Mouse (Mus musculus): ENCODE results near the gene Awat1.

Gene Awat1

DNA sequence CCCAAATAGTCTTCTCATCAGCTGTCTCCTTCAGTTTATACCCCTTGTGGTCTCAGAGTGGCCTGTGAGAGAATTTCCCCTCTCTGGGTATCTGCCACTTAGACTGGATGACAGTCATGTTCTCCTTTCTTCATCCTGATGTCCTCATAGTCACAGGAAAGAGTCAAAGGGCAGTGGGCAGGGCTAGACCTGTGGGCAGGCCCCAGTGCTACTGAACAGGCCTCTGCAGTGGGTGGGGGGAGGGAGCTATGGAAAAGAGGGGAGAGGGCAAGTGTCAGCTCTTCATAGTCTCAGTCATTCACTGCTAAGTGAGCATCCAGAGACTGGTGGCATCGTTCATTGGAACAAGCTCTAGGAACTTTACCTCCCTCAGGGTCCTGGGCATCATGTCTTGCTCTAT is at the start of gene Awat1:
Gene Awat1 (plus strand): TSS at position 301 of the 400 bp plus-strand sequence.
- DNase-seq: no peak

DNA sequence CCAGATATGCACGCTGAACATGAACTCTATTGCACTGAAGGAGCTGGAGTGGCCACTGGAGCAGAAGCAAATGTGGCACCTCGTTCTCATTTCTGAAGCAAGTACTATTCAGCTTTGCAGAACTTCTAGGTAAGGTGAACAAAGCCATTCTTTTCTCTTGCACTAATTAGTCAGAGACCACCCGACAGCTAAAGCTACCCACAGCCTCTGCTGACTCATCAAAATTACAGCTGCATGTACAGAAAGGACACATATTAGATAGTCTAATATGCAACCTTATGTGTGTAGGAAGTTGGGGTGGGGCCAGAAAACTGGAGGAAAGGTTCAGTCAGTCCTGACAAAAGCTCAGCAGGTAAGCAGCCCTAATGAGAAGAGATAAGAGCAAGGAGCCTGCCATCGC is 47.6 kb upstream of the Awat1 start, which contains the start of gene Dgat2l6:
Gene Dgat2l6 (plus strand): TSS at position 368 of the 400 bp plus-strand sequence.
- DNase-seq: no peak

DNA sequence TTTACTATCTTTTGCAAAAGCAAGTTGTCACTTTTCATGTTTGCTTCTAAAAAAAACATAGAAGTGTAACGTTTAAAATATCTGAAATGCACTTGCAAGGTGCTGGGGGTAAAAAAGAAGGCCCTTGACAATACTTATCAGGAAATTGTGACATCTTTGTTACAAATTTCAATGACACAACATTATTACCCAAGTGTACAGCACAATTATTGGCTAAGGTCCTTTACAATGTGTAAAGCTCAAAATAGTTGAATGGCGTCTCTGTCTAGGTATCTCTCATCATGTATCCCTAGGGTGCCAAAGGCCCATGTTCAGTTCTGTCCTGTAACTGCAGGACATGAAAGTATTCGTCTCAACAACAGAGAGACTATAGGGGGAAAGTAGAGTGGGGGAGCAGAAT is 16.0 kb upstream of the Awat1 start:
- DNase-seq: no peak

DNA sequence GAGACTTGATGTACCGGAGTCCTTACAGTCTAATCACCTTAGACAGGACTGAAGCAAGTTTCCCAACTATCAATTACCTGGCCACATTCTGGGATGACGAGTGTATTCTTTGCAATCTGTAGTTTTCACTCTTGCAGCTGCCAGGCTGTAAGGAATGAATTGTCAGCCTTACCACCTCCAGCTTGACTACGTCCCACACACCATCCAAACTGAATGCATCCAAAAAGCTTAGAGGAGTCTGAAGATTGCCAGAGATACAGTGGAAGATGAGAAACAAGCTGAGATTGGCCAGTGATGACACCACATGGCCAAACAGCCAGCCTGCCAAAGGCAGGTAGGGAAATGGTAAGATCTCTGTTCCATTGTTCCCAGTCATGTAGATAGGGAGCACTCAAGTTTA is 6.4 kb upstream of the Awat1 start:
- no peak for DNase-seq

DNA sequence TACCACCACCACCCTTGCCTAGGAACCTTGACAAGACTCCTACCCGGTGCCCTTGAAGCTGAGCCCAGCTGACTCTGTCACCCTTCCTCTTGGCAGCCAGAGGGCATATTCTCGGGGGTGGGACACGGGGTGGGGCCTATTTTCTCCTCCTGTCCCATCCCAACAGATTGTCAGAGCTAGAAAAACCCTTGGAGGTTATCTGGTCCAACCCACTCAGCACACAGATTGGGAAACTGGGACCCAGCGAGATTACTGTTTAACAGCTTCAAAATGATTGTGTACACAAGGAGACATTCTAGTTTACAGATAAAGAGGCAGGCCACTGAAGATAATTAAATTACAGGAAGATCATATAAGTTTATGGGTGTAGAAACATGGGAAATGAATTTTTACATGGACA is 22.7 kb downstream of the Awat1 start, which contains the start of gene P2ry4:
Gene P2ry4 (minus strand): TSS at position 79 of the 400 bp plus-strand sequence.
- no peak for DNase-seq

DNA sequence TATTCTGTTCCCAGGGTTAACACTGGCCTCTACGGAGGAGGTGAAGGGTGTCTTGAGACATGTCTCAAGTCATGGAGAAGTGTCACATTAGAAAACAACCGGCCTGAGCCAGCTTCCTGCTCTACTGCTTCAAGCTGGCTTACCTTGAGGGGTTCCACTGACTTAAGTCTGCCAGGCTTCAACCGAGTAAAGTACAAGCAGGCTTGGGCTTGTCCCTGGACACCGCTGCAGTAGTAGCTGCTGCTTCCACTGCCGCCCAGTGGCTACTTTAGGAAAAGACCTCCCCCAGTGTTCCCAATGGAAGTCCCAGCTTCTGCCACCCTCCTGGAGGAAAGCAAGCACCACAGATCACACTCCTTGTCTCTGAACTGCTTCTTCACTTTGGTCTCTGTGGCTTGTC is 25.4 kb downstream of the Awat1 start:
- peak; percentile 45 to 55 for DNase-seq

DNA sequence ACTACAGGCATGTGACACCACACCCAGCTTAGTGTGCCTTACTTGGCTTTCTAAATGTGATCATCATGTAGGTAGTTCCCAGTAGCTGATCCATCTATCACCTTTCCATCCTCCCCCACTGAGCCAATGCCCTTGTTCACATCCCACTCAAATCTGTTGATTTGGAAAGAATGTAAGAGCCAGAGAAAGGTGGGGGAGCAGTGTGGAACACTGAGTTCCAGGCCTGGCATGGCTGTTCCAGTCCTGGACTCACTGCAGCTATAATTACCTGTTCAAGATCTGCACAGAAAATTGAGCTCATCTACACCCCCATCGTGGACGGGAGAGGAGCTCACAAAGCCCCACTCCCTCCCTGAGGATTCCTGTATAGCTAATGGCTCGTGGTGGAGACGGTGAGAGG is 27.7 kb downstream of the Awat1 start:
- DNase-seq: no peak

DNA sequence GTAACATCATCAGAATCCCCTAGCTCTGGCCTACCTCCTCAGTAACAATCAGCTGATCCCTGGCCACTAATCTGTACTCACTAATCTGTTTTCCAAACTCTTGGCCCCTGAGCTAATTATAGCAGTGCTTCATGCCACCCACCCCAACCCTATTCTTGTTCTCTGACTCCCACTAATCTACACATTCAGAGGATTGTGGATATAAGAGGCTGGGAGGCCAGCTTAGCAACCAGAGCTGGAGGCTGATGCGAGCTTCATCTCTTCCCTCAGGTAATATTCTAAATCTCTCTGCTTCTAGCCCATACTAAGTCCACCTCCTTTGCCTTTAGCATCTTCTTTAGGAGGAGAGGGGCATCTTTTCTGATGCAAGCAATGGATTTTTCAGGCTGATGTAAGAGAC is 33.3 kb downstream of the Awat1 start, which contains the start of gene Arr3:
Gene Arr3 (plus strand): TSS at position 184 of the 400 bp plus-strand sequence.
- no peak for DNase-seq

DNA sequence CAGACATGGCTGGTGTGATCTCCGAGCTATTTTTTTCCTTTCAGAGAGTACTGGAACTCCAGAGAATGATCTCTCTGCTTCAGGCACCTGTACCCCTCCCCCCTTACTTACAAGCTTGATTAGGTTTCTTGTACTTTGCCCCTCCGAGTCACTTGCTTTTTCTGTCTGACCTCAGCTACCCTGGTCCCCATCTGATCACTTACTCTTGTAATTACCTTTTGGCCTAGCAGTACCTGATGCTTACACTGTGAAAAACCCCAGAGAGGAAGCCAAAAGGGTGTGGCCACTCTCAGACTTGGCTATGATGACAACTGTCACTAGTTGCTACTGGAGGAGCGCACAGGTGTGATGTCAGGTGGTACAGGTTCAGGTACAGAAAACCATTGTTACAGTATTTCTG is 46.4 kb downstream of the Awat1 start:
- DNase-seq: no peak

DNA sequence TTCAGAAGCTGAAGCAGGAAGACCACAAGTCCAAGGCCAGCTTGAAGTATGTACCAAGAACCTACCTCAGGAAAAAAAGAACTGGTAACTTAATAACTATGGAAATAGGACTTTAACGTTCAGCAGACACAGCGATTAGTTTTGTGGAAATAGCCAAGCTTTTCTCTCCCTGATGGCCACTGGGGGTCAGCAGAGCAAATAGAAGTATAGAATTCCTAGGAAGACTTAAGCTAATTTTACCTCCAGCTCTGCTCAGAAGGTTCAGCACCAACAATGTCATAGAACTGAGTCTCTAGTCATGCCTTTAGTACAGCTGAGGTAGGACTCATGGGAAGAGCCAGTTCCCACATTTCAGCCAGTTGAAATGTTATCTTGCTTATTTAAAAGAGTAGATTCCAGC is 49.3 kb downstream of the Awat1 start:
- DNase-seq: no peak

DNA sequence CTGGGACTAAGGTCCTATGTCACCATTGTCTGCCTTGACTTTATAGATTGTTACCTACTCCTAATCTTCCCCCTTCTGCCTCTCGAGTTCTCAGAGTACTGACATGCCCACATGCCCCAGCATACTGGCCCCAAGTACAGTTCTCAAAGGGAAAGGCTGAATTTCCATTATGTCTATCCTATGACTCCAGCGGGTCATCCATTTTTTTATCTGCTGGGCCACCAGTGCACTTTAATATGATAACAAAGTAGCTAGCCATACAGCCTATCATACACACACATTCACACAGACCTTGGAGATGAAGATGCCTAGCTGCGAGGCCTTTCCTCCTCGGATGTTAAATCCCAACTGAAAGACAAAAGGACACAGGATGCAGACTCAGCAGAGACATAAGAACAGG is 52.2 kb downstream of the Awat1 start:
- no peak for DNase-seq

DNA sequence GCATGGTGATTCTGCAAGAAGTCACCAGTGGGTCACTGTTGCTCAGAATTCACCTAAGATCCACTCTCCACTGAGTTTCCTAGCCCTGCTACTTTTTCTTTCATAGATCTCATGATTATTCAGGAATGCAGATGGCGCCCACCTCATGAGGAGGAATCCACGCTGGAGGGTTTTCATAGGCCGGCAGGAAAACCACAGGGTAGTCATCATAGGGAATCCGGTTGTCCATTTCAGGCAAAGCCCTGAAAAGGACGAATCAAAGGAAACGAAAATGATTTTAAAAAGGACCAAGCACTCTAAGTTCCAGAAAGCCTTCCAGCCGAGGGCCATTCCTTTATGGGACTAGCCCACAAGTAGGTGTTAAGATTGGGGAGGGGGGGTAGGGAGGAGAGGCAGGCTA is 53.1 kb downstream of the Awat1 start:
- peak in 1 of 2 experiments; percentile 6 for DNase-seq

DNA sequence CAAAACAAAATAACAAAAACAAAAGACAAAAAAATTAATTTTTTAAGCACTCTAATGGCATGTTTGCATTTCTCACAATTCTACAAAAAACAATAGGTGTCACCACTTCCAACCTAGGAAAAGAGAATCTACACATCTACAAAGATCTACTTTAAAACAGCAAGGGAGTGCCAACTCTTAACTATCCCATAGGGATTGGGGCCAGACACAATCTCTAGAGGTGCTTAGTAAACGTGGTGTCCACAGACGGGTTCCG is 53.4 kb downstream of the Awat1 start, which contains the start of gene Kif4:
Gene Kif4 (plus strand): TSS at position 192 of the 256 bp plus-strand sequence.
- DNase-seq: no peak

DNA sequence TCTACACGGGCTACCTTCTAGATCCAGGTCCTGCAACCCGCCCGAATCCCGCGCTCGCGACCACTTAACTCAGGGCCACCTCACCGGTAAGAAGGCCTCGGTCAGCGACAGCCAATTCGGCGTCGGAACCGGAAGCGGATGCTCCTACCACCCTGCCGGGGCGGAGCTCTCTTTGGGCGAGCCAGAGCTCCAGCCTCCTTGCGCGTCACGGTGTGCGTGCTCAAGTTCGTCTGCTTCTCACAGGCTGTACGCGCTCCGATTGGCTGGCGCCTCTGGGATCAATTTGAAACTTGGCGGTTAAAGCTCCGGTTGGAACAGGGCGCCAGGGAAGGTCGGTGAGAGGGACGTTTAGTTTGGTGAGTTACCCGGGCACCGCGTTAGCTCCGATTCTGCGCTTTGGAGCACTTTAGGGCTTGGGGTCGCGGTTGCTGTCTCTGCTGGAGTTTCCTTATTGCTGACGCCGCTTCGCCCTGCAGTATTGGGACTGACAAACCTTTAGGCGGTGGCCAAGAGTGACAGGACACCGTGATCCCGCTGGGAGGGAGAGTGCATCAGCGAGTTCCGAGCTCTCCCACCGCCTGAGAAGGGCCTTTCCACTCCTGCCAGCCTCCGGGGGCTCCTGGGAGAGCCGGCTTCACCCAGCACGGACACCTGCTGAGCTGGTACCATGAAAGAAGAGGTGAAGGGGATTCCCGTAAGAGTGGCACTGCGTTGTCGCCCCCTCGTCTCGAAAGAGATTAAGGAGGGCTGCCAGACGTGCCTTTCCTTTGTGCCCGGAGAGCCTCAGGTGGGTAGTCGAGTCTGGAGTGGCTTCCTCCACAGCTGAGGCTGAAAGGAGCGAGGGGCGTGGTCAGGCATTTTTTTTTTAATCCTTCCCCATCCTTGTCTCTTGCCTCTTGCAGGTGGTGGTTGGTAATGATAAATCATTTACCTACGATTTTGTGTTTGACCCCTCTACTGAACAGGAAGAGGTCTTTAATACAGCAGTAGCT is 54.0 kb downstream of the Awat1 start, which contains the start of gene Pdzd11:
Gene Pdzd11 (minus strand): TSS at position 767 of the 992 bp plus-strand sequence.
- DNase-seq: peak; percentile 90 to 96

Measured in lung, postnatal 4 days (tissue).